Mouse (Mus musculus): ENCODE results near the gene Col9a2.

DNA sequence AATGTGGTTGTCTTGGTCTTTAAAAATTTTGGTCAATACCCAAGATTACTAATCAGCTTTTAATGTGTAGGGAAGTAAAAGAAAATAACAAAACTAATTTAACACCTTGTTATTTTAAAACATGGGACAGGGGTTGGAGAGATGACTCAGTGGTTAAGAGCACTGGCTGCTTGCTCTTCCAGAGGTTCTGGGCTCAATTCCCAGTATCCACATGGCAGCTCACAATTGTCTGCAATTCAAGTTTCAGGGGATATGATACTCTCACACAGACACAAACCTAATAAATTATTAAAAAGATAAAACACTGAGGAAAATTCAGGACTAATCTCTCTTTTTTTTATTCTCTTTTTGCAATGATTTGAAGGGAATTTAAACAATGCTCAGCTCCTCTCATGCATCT is 45.3 kb downstream of the Col9a2 start:
- TF ChIP-seq CTCF (IDR thresholded peaks at IDR 0.05; ENCODE audit: control insufficient read depth, insufficient read depth, insufficient read length) = no peak
- TF ChIP-seq USF1 (IDR thresholded peaks at IDR 0.05; ENCODE audit: low read depth) = no peak
- no peak for TF ChIP-seq MAX (IDR thresholded peaks at IDR 0.05)
- TF ChIP-seq CEBPB (IDR thresholded peaks at IDR 0.05; ENCODE audit: low read depth) = no peak
- no peak for TF ChIP-seq FOSL1 (IDR thresholded peaks at IDR 0.05; ENCODE audit: insufficient read depth, low read length, poor library complexity, severe bottlenecking)

All from C2C12 (cell line).